Mouse (Mus musculus): ENCODE measurements at regions not wholly inside any gene's neighbourhood (a gene's known extent, or its start where the extent isn't known, plus 50 kb on each side); places are given as distances from the start of the nearest gene placed in this dataset.
A peak's percentile ranks its signal among the peaks of the same experiment; 100 is the strongest.

DNA sequence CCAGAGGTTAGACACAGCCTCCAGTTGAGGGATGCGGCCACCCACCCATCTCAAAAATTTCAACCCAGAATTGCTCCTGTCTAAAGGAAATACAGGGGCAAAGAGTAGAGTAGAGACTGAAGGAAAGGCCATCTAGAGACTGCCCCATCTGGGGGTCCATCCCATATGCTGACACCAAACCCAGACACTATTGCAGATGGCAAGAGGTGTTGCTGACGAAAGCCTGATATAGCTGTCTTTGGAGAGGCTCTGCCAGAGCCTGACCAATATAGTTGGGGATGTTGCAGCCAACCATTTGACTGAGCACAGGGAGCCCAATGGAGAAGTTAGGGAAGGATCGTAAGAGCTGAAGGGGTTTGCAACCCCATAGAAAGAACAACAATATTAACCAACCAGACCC, 141.6 kb upstream of the Reg3b start:
- no peak for DNase-seq

DNA sequence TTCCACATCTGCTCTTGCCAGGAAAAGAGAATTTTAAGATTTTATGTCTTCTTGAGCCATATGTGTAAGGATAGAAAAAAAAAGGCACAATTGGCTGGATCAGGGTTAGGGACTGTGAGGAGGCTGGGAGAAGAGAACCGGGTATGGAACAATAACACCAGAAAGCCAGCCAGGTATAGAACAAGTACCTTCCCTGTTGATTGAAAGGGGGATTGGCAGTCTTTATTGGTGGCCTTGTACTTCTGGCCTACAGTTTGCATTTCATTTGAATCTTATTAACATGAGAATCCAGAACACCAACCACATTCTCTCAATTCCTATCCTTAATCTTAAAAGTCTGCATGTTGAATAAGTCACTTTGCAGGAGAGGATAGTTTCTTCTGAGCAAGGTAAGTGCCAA, 126.1 kb upstream of the Reg3b start:
- no peak for DNase-seq

DNA sequence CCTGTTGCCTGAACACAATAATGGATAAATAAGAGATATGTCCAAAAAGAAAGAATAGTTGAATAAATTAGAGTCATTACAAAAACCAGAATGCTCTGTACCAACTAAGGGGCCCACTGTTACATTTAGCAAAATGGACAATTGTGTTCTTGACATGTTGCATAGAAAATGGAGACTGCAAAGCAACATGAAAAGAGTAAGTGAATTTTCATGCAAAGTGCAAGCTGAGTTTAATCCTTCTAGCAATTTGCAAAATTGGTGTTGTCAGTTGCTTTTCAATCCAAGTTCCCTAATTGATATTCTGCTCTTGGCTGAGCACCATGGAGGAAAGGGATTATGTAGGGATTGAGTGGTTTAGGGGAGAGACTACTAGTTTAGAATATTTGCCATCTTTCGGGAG, 125.4 kb upstream of the Reg3b start:
- DNase-seq = no peak

DNA sequence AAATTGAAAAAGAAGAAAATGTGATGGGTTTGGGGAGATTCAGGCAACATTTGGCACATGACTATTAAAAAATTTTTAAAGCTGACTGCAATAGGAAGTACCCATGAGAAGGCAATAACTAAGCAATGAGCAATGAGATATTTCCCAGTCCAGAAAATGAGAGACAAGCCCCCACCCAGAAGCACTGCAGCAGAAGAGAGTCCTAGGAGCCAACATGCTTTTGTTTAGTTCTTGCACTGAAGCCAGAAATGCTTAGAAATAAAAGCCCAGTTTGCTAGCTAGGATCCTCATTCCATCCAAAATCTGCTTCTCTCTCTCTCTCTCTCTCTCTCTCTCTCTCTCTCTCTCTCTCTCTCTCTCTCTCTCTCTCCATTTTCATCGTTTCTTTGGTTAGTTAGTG, 120.4 kb upstream of the Reg3b start:
- no peak for DNase-seq

DNA sequence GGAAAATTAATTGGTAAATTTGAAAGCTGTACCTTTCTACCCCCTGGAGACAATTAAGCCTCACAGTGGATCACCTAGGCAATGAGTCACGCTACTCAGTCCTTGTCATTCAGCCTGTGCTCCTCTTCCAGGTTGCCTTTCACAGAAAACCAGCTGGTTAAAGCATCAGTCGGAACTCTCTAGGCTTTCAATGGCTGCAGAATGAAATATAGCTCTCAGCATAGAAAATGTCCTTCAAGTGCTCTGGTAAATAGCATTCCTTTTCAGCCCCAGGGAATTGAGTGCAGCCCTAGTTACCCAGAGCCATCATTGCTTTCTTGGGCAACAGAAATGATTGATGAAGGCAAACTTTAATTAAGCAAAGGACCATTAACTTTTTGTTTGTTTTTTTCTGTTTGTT, 119.9 kb upstream of the Reg3b start:
- DNase-seq = no peak

DNA sequence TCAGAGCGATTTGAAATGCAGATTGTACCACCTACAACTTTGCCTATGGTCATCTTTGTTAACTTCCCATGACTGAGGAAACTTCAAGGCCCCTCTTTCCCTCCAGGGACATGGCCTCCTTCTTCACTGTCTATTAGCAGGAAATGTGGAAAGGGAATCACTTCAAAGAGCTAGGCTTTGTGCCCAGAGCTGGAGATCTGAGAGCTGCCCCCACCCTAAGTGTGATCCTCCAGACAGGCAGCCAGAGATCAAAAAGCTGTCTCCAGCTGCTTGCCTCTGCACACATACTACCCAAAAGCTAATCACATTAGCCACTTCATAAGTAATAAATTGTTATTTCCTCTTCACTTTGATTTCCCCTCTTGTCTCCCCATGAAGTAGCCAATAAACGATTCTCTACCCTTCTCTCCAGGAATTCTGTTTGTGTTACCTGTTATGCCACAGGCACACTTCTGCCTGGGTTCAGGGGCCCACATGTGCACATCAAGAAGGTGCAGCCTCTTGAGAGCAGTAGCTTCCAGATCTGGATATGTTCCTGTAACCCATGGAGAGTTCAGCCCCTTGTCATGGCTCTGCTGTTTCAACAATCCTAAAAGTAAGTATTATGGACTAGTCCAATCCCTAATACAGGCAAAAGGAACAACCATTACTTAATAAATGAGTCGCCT, 98.4 kb upstream of the Reg3b start:
- DNase-seq = no peak

DNA sequence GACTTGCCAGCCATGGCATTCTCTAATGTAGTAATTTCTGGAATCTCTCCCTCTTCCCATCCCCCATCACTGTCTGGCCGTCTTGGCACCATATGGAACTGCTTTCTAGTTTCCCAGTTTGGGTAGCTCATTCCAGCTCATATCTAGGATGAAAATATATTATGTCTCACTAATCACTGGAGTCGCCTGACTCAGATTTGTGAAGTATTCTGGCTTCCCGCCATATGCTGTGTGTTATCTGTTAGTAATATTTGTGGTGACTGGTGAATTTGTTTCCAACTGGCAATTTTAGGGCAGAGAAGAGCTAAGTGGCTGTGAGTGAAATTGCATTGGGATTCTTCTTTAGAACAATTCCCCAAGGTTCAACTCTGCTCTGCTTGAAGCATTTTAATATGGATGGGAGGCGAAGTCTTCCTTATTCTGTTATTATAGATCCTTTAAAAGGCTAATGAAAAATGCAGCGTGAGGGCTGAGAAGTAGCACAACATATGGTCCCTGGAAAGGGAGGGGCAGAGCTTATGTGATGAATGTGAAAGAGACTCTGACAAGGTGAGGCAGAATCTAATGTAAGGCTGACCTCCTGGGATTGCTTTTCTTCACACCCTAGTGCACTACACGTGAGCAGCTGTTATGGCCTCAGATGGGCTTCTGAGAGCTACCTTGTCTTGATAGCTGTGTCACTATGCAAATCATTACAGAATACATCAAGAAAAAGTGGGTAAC, 92.3 kb upstream of the Reg3b start:
- no peak for DNase-seq

DNA sequence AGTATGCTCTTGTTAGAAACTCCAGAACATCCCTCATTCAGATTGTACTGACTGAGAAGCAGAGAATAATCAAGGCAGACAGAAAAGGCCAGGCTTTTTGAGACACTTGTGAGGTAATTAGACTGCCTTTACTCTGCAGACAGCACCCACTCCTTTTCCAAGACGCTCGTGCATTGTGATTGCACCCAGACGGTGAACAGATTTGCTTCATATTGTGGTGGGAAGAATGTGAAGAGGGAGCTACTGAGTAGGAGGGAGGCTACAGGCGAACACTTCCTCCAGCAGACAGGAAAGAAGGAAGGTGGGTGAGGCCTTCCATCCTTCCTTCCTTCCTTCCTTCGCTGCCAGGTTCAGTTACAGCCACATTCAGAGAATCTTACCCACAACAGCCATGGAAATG, 89.9 kb upstream of the Reg3b start:
- DNase-seq = no peak

DNA sequence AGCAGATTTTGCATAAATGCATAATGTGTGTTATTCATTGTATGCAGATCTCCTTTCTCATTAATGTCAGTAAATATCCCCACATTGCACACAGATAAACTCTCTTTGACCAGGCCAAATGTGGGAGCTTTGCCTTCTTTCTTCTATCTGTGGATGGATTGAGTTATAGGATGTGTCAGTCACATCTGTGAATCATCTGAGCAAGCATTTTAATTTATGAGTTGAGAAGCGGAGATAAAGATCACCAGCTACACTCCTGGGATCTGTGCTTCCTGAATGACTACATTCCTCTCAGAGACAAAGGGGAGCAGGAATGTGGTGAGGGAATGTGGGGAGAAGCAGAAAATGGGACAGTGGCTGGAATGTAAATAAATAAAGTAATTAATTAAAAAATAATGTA, 75.8 kb upstream of the Reg3b start:
- DNase-seq = no peak

DNA sequence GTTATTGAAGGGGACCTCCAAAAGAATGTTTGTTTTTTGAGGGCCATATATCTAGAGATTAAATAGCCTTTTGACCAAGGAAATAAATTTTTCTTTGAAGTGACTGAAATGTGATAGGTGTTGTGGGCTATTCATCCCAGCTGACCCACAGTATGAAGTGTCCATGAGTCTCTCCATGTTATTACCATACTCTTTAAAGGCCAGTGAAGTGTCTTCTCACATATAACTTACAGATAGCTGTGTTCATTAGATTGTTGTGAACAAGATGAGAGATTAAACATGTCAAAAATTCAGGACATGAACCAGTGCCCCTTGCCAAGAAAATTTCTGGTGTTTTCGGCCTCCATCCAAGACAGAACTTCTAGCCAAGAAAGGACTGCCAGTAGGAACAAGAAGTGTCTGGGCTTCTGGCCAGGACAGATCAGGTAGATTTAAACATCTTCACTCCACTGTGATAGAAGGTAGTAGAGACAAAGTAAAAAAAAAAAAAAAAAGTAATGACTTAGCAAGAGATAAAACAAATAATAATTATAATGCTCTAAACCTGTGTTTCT, 67.2 kb upstream of the Reg3b start:
- DNase-seq = peak; percentile 10

Data from cerebellum, adult 9-11 months (tissue).